Mouse (Mus musculus) adrenal gland, postnatal 36 days (tissue): ENCODE data around the gene Sult5a1. TPM values are rescaled to one million over a fixed set of nuclear protein-coding genes. Genes with fewer than 3 reads are reported as not detected.

Experiments
- DNase-seq, 2 experiments: peaks; one replicate each; pipeline ENCODE4 v3.0.0; 2021; ENCODE audit warnings: mixed read lengths in 1 of 2
- microRNA-seq: library from miRNA; unstranded; fragments of <30 nt; microRNA quantifications from one replicate; pipeline ENCODE4 v1.2.0, GENCODE M21; 2021
- total RNA-seq, 2 experiments: library from RNA; stranded (reverse); gene quantifications; 2 replicates each; pipeline ENCODE4 v1.2.3; 2021

The Sult5a1 gene
- total RNA-seq, 2 experiments from 2014 or later: 5.6 to 5.8 TPM

- DNase-seq: no peak
Measured at GRCm38 (mm10) chr8:123101244-123101643, 56.9 kb downstream of the Sult5a1 start.

- no peak for DNase-seq
Measured at GRCm38 (mm10) chr8:123100288-123100687, 57.8 kb downstream of the Sult5a1 start.

GRCm38 (mm10) chr8:123097786-123098584, 60.1 kb downstream of the Sult5a1 start:
- DNase-seq: peak in 1 of 2 experiments; percentile 55

- DNase-seq: no peak
Measured at GRCm38 (mm10) chr8:123097216-123097615, 60.9 kb downstream of the Sult5a1 start.

Small RNAs within 50 kb of the gene (microRNA-seq; reads per million reads assigned to microRNA genes)
- not detected for gene Mir7079
- gene Mir7080: 1.00 reads per million

Other genes with a start within 250 kb of the Sult5a1 start
- gene Ankrd11, start 116.0 kb downstream of the Sult5a1 start, total RNA-seq: 10 to 100 TPM; 80.6 to 81.1 TPM
- 10 to 100 TPM; 82.4 to 92.7 TPM for gene Spg7, start 95.4 kb downstream of the Sult5a1 start, total RNA-seq
- gene Rpl13, start 56.0 kb downstream of the Sult5a1 start, total RNA-seq: 100 to 1,000 TPM; 706 to 750 TPM
- 1 to 10 TPM; 3.6 to 5.0 TPM for gene Cpne7, start 40.9 kb downstream of the Sult5a1 start, total RNA-seq
- gene Dpep1, start 27.9 kb upstream of the Sult5a1 start, total RNA-seq: 10 to 100 TPM; 39.9 to 47.2 TPM
- gene Chmp1a, start 54.4 kb upstream of the Sult5a1 start, total RNA-seq: 100 to 1,000 TPM in 1 of 2 experiments, 10 to 100 TPM in 1; 77.5 to 108 TPM
- 1 to 10 TPM; 2.9 to 3.7 TPM for gene Spata33, start 54.5 kb upstream of the Sult5a1 start, total RNA-seq
- gene Cdk10, start 66.5 kb upstream of the Sult5a1 start, total RNA-seq: 10 to 100 TPM; 49.0 to 58.6 TPM
- gene Spata2l, start 77.9 kb upstream of the Sult5a1 start, total RNA-seq: 10 to 100 TPM; 16.8 to 21.4 TPM
- gene Zfp276, start 95.9 kb upstream of the Sult5a1 start, total RNA-seq: 10 to 100 TPM; 19.4 to 27.9 TPM
- 10 to 100 TPM; 21.1 to 28.1 TPM for gene Vps9d1, start 96.0 kb upstream of the Sult5a1 start, total RNA-seq
- gene Fanca, start 160.3 kb upstream of the Sult5a1 start, total RNA-seq: 10 to 100 TPM in 1 of 2 experiments, 1 to 10 TPM in 1; 1.9 to 10.5 TPM
- 1 to 10 TPM; 1.1 to 1.4 TPM for gene Spire2, start 174.4 kb upstream of the Sult5a1 start, total RNA-seq
- gene Tcf25, start 215.4 kb upstream of the Sult5a1 start, total RNA-seq: 100 to 1,000 TPM; 213 to 255 TPM
- not detected for gene Mc1r, start 248.8 kb upstream of the Sult5a1 start, total RNA-seq